Mouse (Mus musculus) megakaryocyte, embryonic 14.5 days (primary cell): ENCODE data around the gene Tmem216. TPM values are rescaled to one million over a fixed set of nuclear protein-coding genes. Genes with fewer than 3 reads are reported as not detected.

Experiments
- H3K27me3 ChIP-seq: replicated peaks from 2 replicates; pipeline ENCODE3; 2012; ENCODE audit warnings: inconsistent platforms
- H3K36me3 ChIP-seq: replicated peaks from 2 replicates; pipeline ENCODE3; 2012; ENCODE audit warnings: low read length, inconsistent platforms, mixed read lengths
- H3K4me1 ChIP-seq: 2 replicates; pipeline ENCODE4 v1.6.1; 2012; ENCODE audit warnings: inconsistent platforms
- H3K4me3 ChIP-seq: replicated peaks from 2 replicates; pipeline ENCODE3; 2012; ENCODE audit warnings: moderate library complexity, mild to moderate bottlenecking, inconsistent platforms
- H3K9me3 ChIP-seq: 2 replicates; pipeline ENCODE4 v1.6.1; 2012; ENCODE audit warnings: inconsistent platforms
- FLI1 ChIP-seq: IDR thresholded peaks from 2 replicates; pipeline ENCODE4 v1.6.1; 2012; ENCODE audit warnings: low read length, inconsistent platforms, mixed read lengths
- GATA1 ChIP-seq: IDR thresholded peaks from 3 replicates; pipeline ENCODE4 v1.6.1; 2012; ENCODE audit warnings: mixed read lengths, low read length, inconsistent platforms, borderline replicate concordance
- polyA plus RNA-seq: library from polyadenylated mRNA; stranded (reverse); fragments of >175 nt; gene quantifications from 2 replicates; pipeline ENCODE4 v1.2.3, GENCODE M21; 2012; ENCODE audit warnings: low replicate concordance; ENCODE audit not compliant: insufficient read depth

Tmem216 gene
- polyA plus RNA-seq, 1 experiment: 0.85 TPM

DNA sequence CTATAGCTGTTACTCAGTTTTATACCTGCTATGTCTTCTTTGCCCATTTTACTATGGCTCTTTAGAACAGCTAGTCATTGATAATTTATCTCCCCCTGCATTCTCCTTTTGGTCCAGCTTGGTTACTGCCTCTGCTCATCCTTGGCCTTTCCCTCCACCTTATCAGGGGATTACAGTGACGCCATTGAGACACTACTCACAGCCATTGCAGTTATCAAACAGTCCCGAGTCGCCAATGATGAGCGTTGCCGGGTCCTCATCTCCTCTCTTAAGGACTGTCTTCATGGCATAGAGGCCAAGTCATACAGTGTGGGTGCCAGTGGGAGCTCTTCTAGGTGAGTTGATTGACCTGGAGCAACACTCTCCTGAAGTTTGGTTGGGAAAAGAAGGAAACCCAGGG, 16.6 kb downstream of the Tmem216 start:
- no peak for TF ChIP-seq GATA1
- no peak for TF ChIP-seq FLI1
- peaks cover 98% of the 10 kb centered on the region for H3K36me3 ChIP-seq

DNA sequence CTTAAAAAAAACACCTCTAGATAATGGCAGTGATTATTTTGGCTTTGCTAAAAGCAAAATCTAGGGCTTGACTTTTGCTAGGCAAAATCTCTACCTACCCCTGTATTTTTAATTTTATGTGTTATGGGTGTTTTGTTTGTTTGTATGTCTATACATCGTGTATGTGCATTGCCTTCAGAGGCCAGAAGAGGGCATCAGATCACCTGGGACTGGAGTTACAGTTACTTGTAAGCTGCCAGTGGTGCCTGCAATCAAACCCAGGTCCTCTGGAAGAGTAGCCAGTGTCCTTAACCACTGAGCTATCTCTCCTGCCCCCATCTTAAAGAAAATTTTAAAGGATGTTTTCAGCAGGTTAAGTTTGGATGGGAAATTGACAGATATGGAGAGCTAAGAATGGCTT, 26.0 kb downstream of the Tmem216 start:
- Histone ChIP-seq H3K4me3 (no peak overlapping the region), H3K36me3 (peaks cover 79% of the 10 kb centered on the region), H3K27me3 (no peaks in the 10 kb centered on the region), H3K4me1 (peaks cover 22% of the 10 kb centered on the region), H3K9me3 (no peaks in the 10 kb centered on the region)
- TF ChIP-seq GATA1 (no peak), FLI1 (no peak)

More for the DNA sequence above, 16.6 kb downstream of the Tmem216 start:
- no peaks in the 10 kb centered on the region for H3K9me3 ChIP-seq
- H3K4me1 ChIP-seq: no peaks in the 10 kb centered on the region
- H3K4me3 ChIP-seq: no peak overlapping the region
- no peaks in the 10 kb centered on the region for H3K27me3 ChIP-seq

GRCm38 (mm10) chr19:10525910-10526309, 30.1 kb downstream of the Tmem216 start, which contains the start of gene Sdhaf2:
Gene Sdhaf2 (minus strand): TSS chr19:10526142.
- H3K36me3 ChIP-seq: peaks cover 49% of the 10 kb centered on the region

DNA sequence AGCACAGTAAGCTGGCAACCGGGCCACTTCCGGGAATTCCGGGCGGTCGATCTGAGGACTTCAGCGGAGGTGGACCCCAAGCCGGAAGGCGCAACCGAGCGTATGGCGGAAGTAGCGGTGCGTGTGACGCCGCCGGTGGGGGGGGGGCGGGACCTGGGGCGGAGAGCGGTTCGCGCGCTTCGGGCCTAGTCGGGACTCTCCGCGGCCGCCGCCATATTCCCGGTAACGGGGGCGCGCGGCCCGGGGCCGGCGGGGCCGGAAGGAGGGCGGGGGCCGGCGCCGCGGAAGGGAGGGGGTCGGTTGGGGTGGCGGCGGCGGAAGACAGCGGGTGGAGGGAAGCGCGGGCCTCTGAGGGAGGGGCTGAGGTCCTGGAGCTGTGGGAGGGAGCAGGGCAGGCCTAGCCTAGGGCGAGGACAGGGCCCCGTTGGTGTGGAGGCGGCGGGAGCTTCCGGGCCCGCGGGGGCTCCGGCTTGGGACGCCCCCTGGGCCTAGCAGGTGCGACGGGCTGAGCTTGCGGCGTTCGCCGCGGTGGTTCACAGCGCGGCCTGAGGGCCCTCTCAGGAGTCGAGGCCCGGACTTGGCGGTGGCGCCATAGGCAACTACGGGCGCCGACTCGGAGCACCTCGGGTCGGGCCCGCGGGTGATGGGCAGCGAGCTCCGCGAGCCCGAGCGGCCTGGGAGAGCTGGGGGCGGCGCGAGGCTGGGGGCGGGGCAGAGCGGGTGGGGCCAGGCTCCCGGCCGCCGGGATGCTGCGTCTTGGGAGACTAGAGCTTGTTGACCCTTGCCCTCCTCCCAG, 30.7 kb downstream of the Tmem216 start, which contains the start of gene Cpsf7:
Gene Cpsf7 (plus strand): TSS at position 161 of the 796 bp plus-strand sequence.
- peak within 1 kb of the TSS; percentile 98 for H3K4me3 ChIP-seq
- H3K9me3 ChIP-seq: no peaks in the 10 kb centered on the region
- H3K4me1 ChIP-seq: peaks cover 54% of the 10 kb centered on the region
- H3K27me3 ChIP-seq: no peaks in the 10 kb centered on the region
- TF ChIP-seq GATA1: no peak
- no peak for TF ChIP-seq FLI1
- peaks cover 44% of the 10 kb centered on the region for H3K36me3 ChIP-seq

More at GRCm38 (mm10) chr19:10525910-10526309, 30.1 kb downstream of the Tmem216 start, which contains the start of gene Sdhaf2:
- peak within 1 kb of the TSS; percentile 98 for H3K4me3 ChIP-seq
- H3K9me3 ChIP-seq: no peaks in the 10 kb centered on the region
- no peaks in the 10 kb centered on the region for H3K27me3 ChIP-seq
- no peak for TF ChIP-seq GATA1
- TF ChIP-seq FLI1: no peak
- H3K4me1 ChIP-seq: peaks cover 51% of the 10 kb centered on the region

- Histone ChIP-seq H3K9me3 (no peaks in the 10 kb centered on the region), H3K36me3 (peaks cover 41% of the 10 kb centered on the region), H3K27me3 (no peaks in the 10 kb centered on the region), H3K4me1 (peaks cover 57% of the 10 kb centered on the region), H3K4me3 (peak overlapping the region; percentile 98)
- TF ChIP-seq GATA1 (no peak), FLI1 (no peak)
Observed at GRCm38 (mm10) chr19:10524784-10525105, 31.3 kb downstream of the Tmem216 start.

- TF ChIP-seq GATA1 (no peak), FLI1 (no peak)
- Histone ChIP-seq H3K27me3 (no peaks in the 10 kb centered on the region), H3K9me3 (no peaks in the 10 kb centered on the region), H3K4me3 (peak overlapping the region; percentile 98), H3K36me3 (peaks cover 32% of the 10 kb centered on the region), H3K4me1 (peaks cover 66% of the 10 kb centered on the region)
Observed at GRCm38 (mm10) chr19:10523483-10524080, 32.5 kb downstream of the Tmem216 start.

DNA sequence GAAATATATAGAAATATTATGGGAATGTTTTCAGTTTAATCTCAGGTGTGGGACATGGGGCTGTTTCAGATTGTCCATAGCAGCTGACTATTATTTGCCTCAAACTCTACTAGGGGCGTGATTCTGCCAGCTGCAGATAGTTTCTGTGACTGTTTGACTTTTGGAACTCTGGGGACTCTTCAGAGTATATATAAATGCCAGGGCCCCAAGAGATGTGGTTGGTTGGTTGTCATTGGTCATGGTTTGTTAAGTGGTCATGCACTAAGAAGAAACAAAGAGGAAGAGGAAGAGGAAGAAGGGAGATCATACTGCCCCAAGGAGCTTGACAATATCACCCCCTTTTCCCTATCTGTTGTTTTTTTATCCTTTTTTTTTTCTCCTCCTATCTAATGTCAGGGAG, 34.1 kb downstream of the Tmem216 start:
- no peak for TF ChIP-seq GATA1
- no peak for TF ChIP-seq FLI1
- H3K27me3 ChIP-seq: no peaks in the 10 kb centered on the region
- H3K4me3 ChIP-seq: peak overlapping the region; percentile 59
- H3K9me3 ChIP-seq: no peaks in the 10 kb centered on the region
- H3K4me1 ChIP-seq: peaks cover 68% of the 10 kb centered on the region
- peaks cover 32% of the 10 kb centered on the region for H3K36me3 ChIP-seq

GRCm38 (mm10) chr19:10520355-10520754, 35.7 kb downstream of the Tmem216 start:
- Histone ChIP-seq H3K9me3 (no peaks in the 10 kb centered on the region), H3K36me3 (peaks cover 45% of the 10 kb centered on the region), H3K27me3 (no peaks in the 10 kb centered on the region), H3K4me3 (no peak overlapping the region), H3K4me1 (peaks cover 64% of the 10 kb centered on the region)
- TF ChIP-seq FLI1 (no peak), GATA1 (no peak)

DNA sequence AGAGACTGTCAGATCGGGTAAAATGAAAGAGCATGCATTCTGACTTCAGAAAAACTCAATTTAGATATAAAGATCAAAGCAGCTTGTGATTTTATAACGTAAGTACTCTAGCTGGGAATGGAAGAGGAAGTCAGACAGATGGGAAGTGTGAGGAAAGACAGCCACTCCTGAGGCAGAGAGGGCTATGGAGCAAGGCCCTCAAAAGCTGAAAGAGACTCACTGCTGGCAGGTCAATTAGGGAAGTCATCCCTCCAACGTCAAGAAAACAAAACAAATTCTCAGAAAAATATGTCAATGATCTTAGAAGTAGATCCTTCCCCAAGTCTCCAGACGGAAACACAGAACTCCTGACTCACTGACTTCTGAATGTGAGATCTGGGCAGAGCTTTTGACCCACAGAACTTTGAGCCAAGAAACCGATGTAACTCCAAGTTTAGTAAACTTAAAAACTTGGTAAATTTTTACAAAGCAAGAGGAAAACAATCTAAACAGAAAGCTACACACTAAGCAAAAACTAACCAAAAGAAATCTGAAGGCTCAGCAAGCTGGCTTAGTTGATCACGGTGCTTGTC, 45.2 kb downstream of the Tmem216 start:
- Histone ChIP-seq H3K4me3 (no peak overlapping the region), H3K4me1 (peaks cover 5% of the 10 kb centered on the region; the same call in 1 of the 2 replicates), H3K36me3 (peaks cover 80% of the 10 kb centered on the region), H3K27me3 (no peaks in the 10 kb centered on the region), H3K9me3 (no peaks in the 10 kb centered on the region)
- TF ChIP-seq FLI1: no peak
- TF ChIP-seq GATA1: no peak

DNA sequence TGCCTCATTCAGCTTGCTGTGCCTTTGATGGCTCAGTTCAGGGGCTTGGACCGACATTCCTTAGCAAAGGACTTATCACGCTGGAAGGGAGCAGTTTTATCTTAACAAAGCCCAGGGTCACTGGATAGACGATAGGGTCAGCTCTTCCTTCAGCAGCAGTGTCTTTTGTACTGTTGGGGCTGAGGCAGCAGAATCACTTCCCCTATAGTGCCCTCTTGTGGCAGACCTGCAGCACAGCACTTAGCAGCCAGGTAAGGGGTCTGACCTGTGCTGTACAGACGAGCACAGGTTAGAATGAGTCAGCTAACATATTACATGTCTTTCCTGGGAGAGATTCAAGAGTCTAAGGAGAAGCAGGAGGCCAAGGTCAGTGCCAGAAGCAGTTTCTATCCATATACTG, 53.5 kb downstream of the Tmem216 start:
- peaks cover 29% of the 10 kb centered on the region for H3K4me1 ChIP-seq
- H3K9me3 ChIP-seq: no peaks in the 10 kb centered on the region
- TF ChIP-seq GATA1: no peak
- no peak for TF ChIP-seq FLI1
- H3K4me3 ChIP-seq: no peak overlapping the region
- H3K36me3 ChIP-seq: peaks cover 94% of the 10 kb centered on the region
- H3K27me3 ChIP-seq: no peaks in the 10 kb centered on the region
